In genomic region chr8:4463061-4463460, GRCm38 (mm10) we compare ENCODE assay signal across 18 mouse cellular contexts.
"Had no signal": no experiment of that assay in that cellular context is flagged by ENCODE, and none has a peak within 500 bp of the region (broad histone marks: within the 10 kb centered on the region; RNA-seq: fewer than 3 reads in every experiment).

No protein-coding gene starts in this region.

- H3K9ac ChIP-seq: liver, postnatal 0 days; lung, embryonic 15.5 days; midbrain, embryonic 12.5 days; neural tube, embryonic 12.5 days; stomach, embryonic 15.5 days had no signal

- H3K27me3 ChIP-seq: lung, embryonic 15.5 days; megakaryocyte, embryonic 14.5 days; midbrain, embryonic 12.5 days; neural tube, embryonic 12.5 days; stomach, embryonic 15.5 days had no signal

- H3K4me2 ChIP-seq: lung, embryonic 15.5 days; midbrain, embryonic 12.5 days; neural tube, embryonic 12.5 days; stomach, embryonic 15.5 days had no signal

- H3K27ac ChIP-seq: lung, embryonic 15.5 days; macrophage; midbrain, embryonic 12.5 days; neural tube, embryonic 12.5 days; stomach, embryonic 15.5 days; stomach, postnatal 0 days had no signal

- DNase-seq: liver, postnatal 0 days; lung, adult 2 months; lung, postnatal 14 days; lung, postnatal 36 days; midbrain, embryonic 14.5 days; right cerebral cortex, postnatal 14 days; thymus, adult 2 months; thymus, postnatal 25 days; thymus, postnatal 4 days had no signal

- ATAC-seq: liver, postnatal 0 days; lung, postnatal 0 days; midbrain, embryonic 16.5 days had no signal

- H3K36me3 ChIP-seq: lung, embryonic 15.5 days; midbrain, embryonic 12.5 days; neural tube, embryonic 12.5 days; stomach, embryonic 15.5 days had no signal

- H3K4me3 ChIP-seq: lung, embryonic 15.5 days; megakaryocyte, embryonic 14.5 days; midbrain, embryonic 12.5 days; neural tube, embryonic 12.5 days; stomach, embryonic 15.5 days had no signal

- H3K4me1 ChIP-seq: lung, embryonic 15.5 days; megakaryocyte, embryonic 14.5 days; midbrain, embryonic 12.5 days; neural tube, embryonic 12.5 days; stomach, embryonic 15.5 days had no signal

- H3K9me3 ChIP-seq: lung, embryonic 15.5 days; megakaryocyte, embryonic 14.5 days; midbrain, embryonic 12.5 days; neural tube, embryonic 12.5 days; stomach, embryonic 15.5 days had no signal
